Mouse (Mus musculus): ENCODE data around the gene Osbpl7.

Osbpl7 gene

DNA sequence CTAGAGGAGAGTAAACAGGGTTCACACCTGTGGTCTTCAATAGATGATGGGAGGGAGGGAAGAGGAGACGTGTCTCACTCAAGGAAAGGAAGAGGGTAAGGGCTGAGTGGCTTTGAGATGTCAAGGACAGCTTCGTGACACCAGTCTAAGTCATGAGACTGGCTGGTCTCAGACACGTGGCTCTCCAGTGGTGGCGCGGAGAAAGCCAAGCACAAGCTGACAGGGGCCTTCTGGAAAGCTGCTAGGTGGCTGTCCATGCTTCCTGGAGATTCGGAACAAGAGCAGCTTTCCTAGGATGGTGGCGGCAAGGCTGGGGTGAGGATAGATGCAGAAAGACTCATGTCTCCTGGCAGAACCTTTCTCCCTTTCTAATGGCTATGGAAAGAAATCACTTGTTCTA lies 11.5 kb upstream of the Osbpl7 start:
- DNase-seq (ENCODE audit: low spot score in 2 of 2) = no peak

GRCm38 (mm10) chr11:97040301-97041021 lies 10.0 kb upstream of the Osbpl7 start:
- no peak for DNase-seq (ENCODE audit: low spot score in 2 of 2)

- peak; percentile 92 to 93 for DNase-seq (ENCODE audit: low spot score in 2 of 2)
Observed at GRCm38 (mm10) chr11:97041022-97041899, 9.2 kb upstream of the Osbpl7 start, which contains the start of the genes Lrrc46 and Mrpl10. Gene Lrrc46, minus strand, starts transcription at chr11:97041407. Gene Mrpl10, plus strand, starts transcription at chr11:97041560.

- DNase-seq (ENCODE audit: low spot score in 2 of 2) = no peak
Observed at GRCm38 (mm10) chr11:97044902-97045301, 5.5 kb upstream of the Osbpl7 start.

DNA sequence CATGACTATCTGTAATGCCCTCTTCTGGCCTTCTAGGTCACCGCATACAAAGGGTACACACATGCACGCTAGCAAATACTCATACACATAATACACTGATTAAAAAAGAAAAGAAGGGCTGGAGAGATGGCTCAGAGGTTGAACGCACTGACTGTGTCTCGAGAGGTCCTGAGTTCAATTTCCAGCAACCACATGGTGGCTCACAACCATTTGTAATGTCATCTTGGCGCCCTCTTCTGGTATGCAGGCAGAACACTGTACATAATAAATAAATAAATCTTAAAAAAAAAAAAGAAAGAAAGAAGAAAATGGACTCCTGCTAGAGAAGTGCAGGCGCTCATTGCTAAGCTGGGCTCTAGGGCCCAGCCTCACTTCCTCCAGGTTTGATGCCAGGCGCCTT lies 4.6 kb upstream of the Osbpl7 start:
- no peak for DNase-seq (ENCODE audit: low spot score in 2 of 2)

GRCm38 (mm10) chr11:97048090-97048650 lies 2.3 kb upstream of the Osbpl7 start:
- DNase-seq (ENCODE audit: low spot score in 2 of 2) = no peak

GRCm38 (mm10) chr11:97049492-97050085 lies 839 bp upstream of the Osbpl7 start:
- DNase-seq (ENCODE audit: low spot score in 2 of 2) = no peak

GRCm38 (mm10) chr11:97050944-97051586 lies 637 bp downstream of the Osbpl7 start:
- no peak for DNase-seq (ENCODE audit: low spot score in 2 of 2)

- DNase-seq (ENCODE audit: low spot score in 2 of 2) = no peak
Observed at GRCm38 (mm10) chr11:97052219-97052646, 1.8 kb downstream of the Osbpl7 start.

DNA sequence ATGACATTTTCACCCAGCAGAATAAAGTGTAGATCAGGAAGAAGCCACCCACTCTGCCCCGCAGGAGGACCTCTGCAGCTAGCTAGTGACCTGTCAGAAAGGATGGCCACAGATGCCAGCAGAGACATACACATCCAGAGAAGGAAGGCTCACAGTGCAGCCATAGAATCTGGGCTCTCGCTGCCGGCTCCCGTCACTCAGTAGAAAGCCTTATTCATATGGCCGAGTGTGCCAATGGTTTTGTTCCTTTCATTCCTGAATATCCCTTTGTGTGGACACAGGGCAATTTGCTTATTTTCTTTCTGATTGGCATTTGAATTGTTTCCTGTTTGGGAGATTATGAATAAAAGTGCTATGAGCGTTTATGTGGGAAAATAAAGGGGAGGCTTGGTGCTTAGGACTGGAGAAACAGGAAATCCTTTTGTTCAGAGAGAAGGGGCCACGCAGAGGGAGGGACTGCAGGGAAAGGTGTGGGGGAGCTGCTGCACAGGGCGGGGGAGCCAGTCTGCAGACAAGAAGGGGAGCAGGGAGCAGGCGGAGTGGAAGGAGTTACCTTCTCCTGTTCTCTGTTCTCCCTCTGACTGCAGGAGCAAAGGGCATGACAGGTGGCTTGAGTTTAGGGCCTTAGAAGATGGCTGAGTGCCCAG lies 13.0 kb downstream of the Osbpl7 start:
- no peak for DNase-seq (ENCODE audit: low spot score in 2 of 2)

DNA sequence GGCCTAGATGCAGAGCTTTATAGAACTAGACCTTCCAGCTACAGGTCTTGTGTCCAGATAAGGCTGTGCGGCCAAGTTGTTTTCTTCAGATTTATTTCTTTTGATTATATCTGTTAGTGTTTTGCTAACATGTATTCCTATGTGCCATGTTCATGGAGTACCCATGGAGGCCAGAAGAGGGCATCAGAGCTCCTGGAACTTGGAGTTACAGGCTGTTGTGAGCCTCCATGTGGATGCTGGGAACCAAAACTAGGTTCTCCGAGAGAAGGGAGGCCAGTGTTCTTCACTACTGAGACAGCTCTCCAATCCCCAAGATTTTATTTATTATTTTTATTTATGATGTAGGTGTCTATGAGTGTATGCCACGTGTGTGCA lies 13.5 kb downstream of the Osbpl7 start:
- no peak for DNase-seq (ENCODE audit: low spot score in 2 of 2)

DNA sequence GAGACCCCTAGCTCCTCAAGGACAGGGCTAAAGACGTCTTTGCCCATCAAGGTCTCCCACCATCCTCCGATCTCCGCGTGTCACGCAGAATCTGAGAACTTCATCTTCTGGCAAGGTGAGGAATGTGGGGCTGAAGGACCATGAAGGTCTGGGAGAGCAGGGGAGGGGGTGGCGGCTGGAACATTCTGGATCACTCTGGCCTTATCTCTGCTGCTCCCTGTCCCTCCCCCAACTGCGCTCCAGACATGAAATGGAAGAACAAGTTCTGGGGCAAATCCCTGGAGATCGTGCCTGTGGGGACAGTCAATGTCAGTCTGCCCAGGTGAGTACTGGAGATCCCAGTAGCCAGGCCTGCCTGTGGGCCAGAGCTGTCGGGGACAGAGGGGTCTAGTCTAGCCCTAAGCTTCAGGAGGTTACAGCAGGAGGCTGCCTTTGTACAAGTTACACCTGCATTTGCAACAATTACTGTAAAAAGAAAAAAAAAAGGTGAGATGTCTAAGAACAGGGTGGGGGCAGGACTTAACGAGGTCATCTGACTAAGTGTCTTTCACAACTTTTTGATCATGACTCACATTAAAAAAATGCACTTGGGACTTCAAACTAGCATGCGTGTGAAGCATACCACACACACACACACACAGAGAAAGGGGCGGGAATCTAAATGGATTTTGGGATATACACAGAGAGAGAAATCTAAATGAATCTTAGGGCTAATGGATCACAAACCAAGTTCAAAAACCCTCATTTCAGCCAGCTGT lies 15.3 kb downstream of the Osbpl7 start:
- DNase-seq (ENCODE audit: low spot score in 2 of 2) = no peak

GRCm38 (mm10) chr11:97066656-97067360 lies 16.4 kb downstream of the Osbpl7 start:
- no peak for DNase-seq (ENCODE audit: low spot score in 2 of 2)

DNA sequence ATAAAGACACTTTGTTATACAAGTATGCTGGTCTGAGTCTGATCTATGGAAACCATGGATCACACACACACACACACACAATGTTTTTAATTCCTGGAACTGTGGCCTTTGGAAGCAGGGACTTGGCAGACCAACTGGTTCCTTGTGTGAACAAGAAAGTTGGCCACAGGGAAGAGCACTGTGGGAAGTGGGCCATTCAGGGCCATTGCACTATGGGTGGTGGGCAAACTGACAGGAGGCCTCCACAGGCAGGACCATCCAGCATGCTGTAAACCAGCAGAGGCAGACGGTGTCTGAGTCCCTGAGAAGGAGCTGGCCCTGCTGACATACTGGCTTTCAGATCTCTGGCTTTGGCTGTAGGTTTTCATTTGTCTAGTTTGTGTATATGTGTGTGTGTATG lies 18.9 kb downstream of the Osbpl7 start:
- DNase-seq (ENCODE audit: low spot score in 2 of 2) = no peak

DNA sequence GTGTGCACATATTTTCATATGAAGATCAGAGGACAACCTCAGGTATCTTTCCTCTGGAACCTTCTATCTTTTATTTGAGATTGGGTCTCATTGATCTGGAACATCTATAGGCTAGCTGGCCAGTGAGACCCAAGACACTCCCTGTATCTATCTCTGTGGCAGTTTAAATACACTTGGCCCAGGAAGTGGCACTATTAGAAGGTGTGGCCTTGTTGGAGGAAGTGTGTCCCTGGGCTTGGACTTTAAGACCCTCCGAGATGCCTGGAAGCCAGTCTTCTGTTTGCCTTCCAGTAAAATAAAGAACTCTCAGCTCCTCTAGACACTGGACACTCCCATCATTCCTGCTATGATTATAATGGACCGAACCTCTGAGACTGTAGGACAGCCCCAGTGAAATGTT lies 19.3 kb downstream of the Osbpl7 start:
- no peak for DNase-seq (ENCODE audit: low spot score in 2 of 2)

DNA sequence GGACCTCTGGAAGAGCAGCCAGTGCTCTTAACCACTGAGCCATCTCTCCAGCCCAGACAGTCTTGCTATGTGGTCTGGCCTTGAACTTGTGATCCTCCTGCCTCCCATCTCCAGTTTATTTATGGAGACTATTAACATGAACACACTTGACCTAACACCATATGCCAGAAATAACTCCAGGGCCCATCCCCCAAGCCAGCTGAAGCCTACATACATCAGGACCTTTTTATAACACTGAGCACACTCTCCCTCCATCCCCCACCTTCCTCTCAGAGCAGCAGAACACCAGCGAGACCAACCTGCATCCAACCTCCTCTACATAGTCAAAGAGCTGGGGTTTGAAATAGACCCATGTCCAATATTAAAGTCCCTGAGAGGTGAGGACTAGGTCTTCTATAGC lies 20.7 kb downstream of the Osbpl7 start:
- DNase-seq (ENCODE audit: low spot score in 2 of 2) = no peak

DNA sequence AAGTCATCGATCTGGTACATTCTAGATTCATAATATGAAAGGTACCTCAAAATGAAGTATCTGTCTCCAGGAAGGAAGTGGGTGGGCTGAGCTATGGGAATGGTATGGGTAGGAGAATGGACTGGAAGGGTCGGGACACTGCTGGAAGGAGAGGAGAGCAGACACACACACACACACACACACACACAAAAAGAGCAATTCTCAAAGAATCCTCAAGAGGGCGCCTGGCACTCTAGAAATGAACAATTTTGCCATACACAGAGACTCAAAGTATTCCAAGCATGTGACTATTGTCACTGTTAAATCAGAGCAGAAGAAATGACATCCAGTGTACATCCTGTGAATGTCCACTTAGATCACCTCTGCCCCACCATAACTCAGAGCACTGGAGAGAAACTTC lies 22.1 kb downstream of the Osbpl7 start:
- peak; percentile 65 to 72 for DNase-seq (ENCODE audit: low spot score in 2 of 2)

DNA sequence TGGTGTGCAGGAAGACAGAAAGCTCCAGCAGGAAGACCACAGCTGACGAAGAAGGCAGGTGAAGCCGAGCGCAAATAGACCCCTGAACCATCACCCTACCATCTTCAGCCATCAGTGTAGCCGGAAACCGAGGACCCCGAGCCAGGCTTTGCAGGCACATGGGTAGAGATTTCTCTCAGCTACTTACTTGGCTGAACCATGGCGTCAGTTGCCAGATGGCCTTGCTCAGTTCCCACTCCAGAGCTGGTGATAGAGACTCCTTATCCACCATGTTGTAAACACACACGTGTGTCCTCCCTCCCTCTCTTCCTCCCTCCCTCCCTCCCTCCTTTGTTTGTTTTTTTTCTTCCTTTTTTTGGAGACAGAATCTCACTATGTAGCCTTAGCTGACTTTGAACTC lies 23.8 kb downstream of the Osbpl7 start:
- no peak for DNase-seq (ENCODE audit: low spot score in 2 of 2)

- DNase-seq (ENCODE audit: low spot score in 2 of 2) = no peak
Observed at GRCm38 (mm10) chr11:97078751-97079150, 28.3 kb downstream of the Osbpl7 start.

GRCm38 (mm10) chr11:97080291-97080690 lies 29.9 kb downstream of the Osbpl7 start:
- DNase-seq (ENCODE audit: low spot score in 2 of 2) = no peak
